Mouse (Mus musculus): ENCODE data around the gene Olfr985. TPM values are rescaled to one million over a fixed set of nuclear protein-coding genes. Genes with fewer than 3 reads are reported as not detected.

Olfr985 gene
- polyA plus RNA-seq, 1 experiment from 2014 or later, result not detected

DNA sequence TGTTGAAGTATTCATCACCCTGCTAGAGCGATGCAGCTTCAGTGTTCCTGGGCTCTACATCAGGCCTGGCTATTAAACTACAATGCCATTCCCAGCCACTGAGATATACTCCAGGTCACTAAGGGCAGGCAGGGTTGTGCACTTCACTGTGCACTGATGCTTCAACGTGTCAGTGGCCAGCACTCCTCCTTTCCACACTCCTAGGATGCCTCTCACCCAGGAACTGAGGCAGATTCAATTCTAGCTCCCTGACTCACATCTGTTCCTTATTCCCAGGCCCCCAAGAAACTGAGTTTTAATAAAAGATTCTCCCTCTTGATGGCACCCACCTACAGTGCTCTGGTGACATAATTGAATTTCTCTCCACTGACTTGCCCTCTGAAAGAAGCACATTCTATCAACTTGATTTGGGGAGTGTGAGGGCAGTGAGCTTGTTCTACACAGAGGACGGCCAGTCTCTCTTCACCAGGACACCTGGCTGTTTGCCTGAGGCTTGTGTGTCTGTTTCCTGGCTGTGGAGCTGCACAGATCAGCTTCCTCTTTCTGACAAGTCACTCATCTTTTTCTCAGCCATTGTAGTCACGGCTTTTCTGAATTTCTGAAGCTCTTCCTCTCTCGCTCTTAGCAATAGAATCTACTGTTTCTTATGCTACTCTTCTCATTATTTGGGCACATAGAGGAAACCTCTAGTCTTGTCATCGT lies 7.2 kb upstream of the Olfr985 start:
- no peaks in the 10 kb centered on the region for H3K36me3 ChIP-seq (replicated peaks; ENCODE audit: insufficient read depth, low read length)
- H3K4me2 ChIP-seq (ENCODE audit: low read depth, low read length), result no peak overlapping the region
- H3K9me3 ChIP-seq (ENCODE audit: low read length), result no peaks in the 10 kb centered on the region
- H3K4me1 ChIP-seq (ENCODE audit: insufficient read depth), result no peaks in the 10 kb centered on the region
- TF ChIP-seq EP300 (IDR thresholded peaks at IDR 0.05; ENCODE audit: low read depth) (no peak), CTCF (IDR thresholded peaks at IDR 0.05; ENCODE audit: low read depth) (no peak)
- DNase-seq (no peak), ATAC-seq (no peak)
- H3K4me3 ChIP-seq (ENCODE audit: low read depth, low read length), result no peak overlapping the region
- 55% methylated on average over 6 of the region's 6 CpGs for WGBS (ENCODE audit: insufficient replicate concordance)
- H3K27me3 ChIP-seq (ENCODE audit: insufficient read depth, low read length), result no peaks in the 10 kb centered on the region
- H3K9ac ChIP-seq (replicated peaks), result no peak overlapping the region
- H3K27ac ChIP-seq (ENCODE audit: low read depth), result no peak overlapping the region

DNA sequence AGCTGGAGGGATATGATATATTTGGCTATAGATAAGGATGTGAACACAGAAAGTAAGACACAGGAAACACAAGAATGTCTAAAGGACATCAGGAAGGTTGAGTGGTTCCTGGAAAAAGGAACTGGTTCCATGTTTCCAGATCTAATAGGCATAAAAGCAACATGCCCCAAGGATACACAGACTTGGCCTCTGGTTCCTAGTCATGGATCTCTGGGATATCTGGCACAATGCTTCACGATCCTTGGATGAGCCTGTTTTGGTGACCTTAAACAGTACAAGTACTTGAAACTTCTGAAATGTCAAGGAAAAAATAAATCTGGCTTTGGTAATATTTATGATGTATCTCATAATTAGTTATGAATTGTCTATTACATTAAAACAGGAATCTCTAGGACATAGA lies 572 bp upstream of the Olfr985 start:
- Histone ChIP-seq H3K27ac (ENCODE audit: low read depth) (no peak overlapping the region), H3K9ac (replicated peaks) (no peak overlapping the region), H3K27me3 (ENCODE audit: insufficient read depth, low read length) (no peaks in the 10 kb centered on the region), H3K9me3 (ENCODE audit: low read length) (no peaks in the 10 kb centered on the region), H3K4me3 (ENCODE audit: low read depth, low read length) (no peak overlapping the region), H3K36me3 (replicated peaks; ENCODE audit: insufficient read depth, low read length) (no peaks in the 10 kb centered on the region), H3K4me2 (ENCODE audit: low read depth, low read length) (no peak overlapping the region), H3K4me1 (ENCODE audit: insufficient read depth) (no peaks in the 10 kb centered on the region)
- ATAC-seq, result no peak
- TF ChIP-seq EP300 (IDR thresholded peaks at IDR 0.05; ENCODE audit: low read depth) (no peak), CTCF (IDR thresholded peaks at IDR 0.05; ENCODE audit: low read depth) (no peak)
- DNase-seq, result no peak
- 67% methylated on average over 1 of the region's 1 CpGs for WGBS (ENCODE audit: insufficient replicate concordance)

DNA sequence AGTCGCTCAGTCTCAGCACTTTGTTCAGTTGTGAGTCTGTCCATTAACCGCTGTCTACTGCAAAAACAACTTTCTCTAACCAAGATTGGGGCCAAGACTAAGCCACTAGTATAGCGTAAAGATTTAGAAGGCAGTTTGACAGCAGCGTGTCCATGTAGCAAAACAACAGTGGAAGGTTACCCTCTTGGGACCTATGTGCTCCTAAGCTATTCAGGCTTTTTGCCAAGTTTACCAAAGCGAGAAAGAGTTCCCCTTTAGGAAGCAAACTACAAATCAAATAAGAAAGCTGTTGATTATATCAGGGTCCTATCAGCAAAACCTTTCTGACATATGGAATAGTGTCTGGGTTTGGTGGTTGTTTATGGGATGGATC lies 12.7 kb downstream of the Olfr985 start:
- peak overlapping the region; percentile 27 for H3K4me2 ChIP-seq (ENCODE audit: low read depth, low read length)
- WGBS (ENCODE audit: insufficient replicate concordance), result 51% methylated on average over 5 of the region's 5 CpGs

DNA sequence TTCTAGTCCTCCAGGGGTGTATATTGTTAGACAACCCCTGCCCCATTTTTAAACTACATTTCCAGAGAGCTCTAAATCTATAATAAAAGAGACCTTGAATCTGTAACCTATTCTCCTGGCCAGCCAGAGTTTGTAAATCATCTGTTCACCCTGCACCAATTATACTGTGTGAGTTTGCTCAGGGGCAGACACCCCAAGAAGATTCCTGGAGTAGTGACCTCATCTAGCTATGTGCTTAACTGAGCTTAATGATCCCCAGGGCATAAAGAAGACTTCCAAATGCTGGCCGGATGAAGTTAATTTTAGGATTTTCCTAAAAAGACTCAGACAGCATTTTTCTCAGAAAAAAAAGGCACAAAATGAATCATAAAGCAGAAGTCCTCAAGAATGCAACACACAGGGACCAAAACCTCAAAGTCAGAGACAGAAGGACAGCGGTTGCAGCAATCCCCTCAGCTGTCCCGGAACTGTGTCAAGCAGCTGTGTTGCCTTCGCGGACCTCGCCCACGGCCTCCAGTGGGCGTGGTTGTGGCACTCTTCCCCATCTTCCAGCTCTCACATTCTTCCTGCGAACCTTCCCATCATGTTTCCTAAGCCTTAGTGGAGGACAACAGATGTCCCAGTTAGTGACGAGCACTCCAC lies 13.2 kb downstream of the Olfr985 start:
- no peaks in the 10 kb centered on the region for H3K9me3 ChIP-seq (ENCODE audit: low read length)
- H3K4me1 ChIP-seq (ENCODE audit: insufficient read depth), result no peaks in the 10 kb centered on the region
- TF ChIP-seq EP300 (IDR thresholded peaks at IDR 0.05; ENCODE audit: low read depth) (no peak), CTCF (IDR thresholded peaks at IDR 0.05; ENCODE audit: low read depth) (no peak)
- H3K9ac ChIP-seq (replicated peaks), result no peak overlapping the region
- H3K27ac ChIP-seq (ENCODE audit: low read depth), result no peak overlapping the region; the same call in 1 of the 2 replicates
- H3K36me3 ChIP-seq (replicated peaks; ENCODE audit: insufficient read depth, low read length), result no peaks in the 10 kb centered on the region
- peak; percentile 54 for ATAC-seq
- H3K4me2 ChIP-seq (ENCODE audit: low read depth, low read length), result peak overlapping the region; percentile 27
- H3K27me3 ChIP-seq (ENCODE audit: insufficient read depth, low read length), result no peaks in the 10 kb centered on the region
- WGBS (ENCODE audit: insufficient replicate concordance), result 30% methylated on average over 10 of the region's 10 CpGs
- DNase-seq, result peak; percentile 46
- H3K4me3 ChIP-seq (ENCODE audit: low read depth, low read length), result no peak overlapping the region

More for the DNA sequence above, 12.7 kb downstream of the Olfr985 start:
- H3K4me1 ChIP-seq (ENCODE audit: insufficient read depth), result no peaks in the 10 kb centered on the region
- ATAC-seq, result 0 out of 2 replicates have a peak, but pooled peaks have one; percentile 12
- H3K27ac ChIP-seq (ENCODE audit: low read depth), result no peak overlapping the region; the same call in 1 of the 2 replicates
- H3K36me3 ChIP-seq (replicated peaks; ENCODE audit: insufficient read depth, low read length), result no peaks in the 10 kb centered on the region
- no peak for DNase-seq
- H3K9ac ChIP-seq (replicated peaks), result no peak overlapping the region
- H3K27me3 ChIP-seq (ENCODE audit: insufficient read depth, low read length), result no peaks in the 10 kb centered on the region
- H3K9me3 ChIP-seq (ENCODE audit: low read length), result no peaks in the 10 kb centered on the region
- no peak for TF ChIP-seq EP300 (IDR thresholded peaks at IDR 0.05; ENCODE audit: low read depth)
- no peak for TF ChIP-seq CTCF (IDR thresholded peaks at IDR 0.05; ENCODE audit: low read depth)
- H3K4me3 ChIP-seq (ENCODE audit: low read depth, low read length), result no peak overlapping the region

DNA sequence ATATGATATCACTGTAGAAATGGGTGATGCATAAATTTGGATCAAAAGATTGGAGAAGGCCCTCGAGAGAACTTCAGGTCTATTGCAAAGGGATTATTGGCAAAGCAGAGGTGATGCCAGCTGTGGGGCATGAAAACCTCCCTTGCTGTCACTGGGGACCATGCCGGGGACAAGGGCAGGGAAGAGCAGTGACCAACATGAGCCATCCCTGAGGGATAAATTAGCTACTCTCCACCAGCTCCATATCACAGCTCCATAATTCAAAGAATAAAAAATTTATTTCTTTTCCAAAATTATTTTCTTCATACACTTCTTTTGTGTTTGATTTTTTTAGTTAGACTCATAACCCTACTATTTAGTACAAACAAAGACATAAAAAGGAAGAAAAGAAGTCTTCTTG lies 15.9 kb downstream of the Olfr985 start, which contains the start of gene Olfr984:
Gene Olfr984, minus strand, starts transcription at position 101 of the 400 bp plus-strand sequence.
- Histone ChIP-seq H3K9ac (replicated peaks) (no peak within 1 kb of the TSS), H3K4me3 (ENCODE audit: low read depth, low read length) (no peak within 1 kb of the TSS), H3K4me1 (ENCODE audit: insufficient read depth) (no peaks in the 10 kb centered on the region), H3K36me3 (replicated peaks; ENCODE audit: insufficient read depth, low read length) (no peaks in the 10 kb centered on the region), H3K27ac (ENCODE audit: low read depth) (no peak within 1 kb of the TSS), H3K27me3 (ENCODE audit: insufficient read depth, low read length) (no peaks in the 10 kb centered on the region), H3K9me3 (ENCODE audit: low read length) (no peaks in the 10 kb centered on the region), H3K4me2 (ENCODE audit: low read depth, low read length) (no peak within 1 kb of the TSS)
- 76% methylated on average over 2 of the region's 2 CpGs for WGBS (ENCODE audit: insufficient replicate concordance)
- TF ChIP-seq CTCF (IDR thresholded peaks at IDR 0.05; ENCODE audit: low read depth) (no peak), EP300 (IDR thresholded peaks at IDR 0.05; ENCODE audit: low read depth) (no peak)
- ATAC-seq (no peak), DNase-seq (no peak)

DNA sequence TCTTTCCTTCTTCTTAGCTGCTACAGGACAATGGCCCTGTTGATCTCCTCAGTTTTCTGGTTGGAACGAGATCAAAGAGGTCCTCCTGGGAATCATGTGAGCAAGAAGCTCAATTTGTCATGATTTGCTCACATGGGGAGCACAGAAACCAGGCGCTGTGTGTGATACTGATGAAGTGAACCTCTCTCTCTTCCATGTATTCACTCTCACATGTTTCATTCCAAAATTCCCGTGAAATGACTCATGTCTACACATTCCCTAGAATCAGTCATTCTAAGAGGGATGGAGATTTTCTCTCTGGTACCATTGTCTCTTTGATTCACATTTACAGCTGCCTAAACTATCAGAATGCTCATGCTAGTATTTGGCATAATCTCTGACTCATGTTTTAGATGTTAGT lies 35.2 kb downstream of the Olfr985 start:
- Histone ChIP-seq H3K27me3 (ENCODE audit: insufficient read depth, low read length) (no peaks in the 10 kb centered on the region), H3K36me3 (replicated peaks; ENCODE audit: insufficient read depth, low read length) (no peaks in the 10 kb centered on the region), H3K27ac (ENCODE audit: low read depth) (no peak overlapping the region), H3K9me3 (ENCODE audit: low read length) (no peaks in the 10 kb centered on the region), H3K4me2 (ENCODE audit: low read depth, low read length) (no peak overlapping the region), H3K4me1 (ENCODE audit: insufficient read depth) (no peaks in the 10 kb centered on the region), H3K4me3 (ENCODE audit: low read depth, low read length) (no peak overlapping the region), H3K9ac (replicated peaks) (no peak overlapping the region)
- no peak for ATAC-seq
- no peak for DNase-seq
- WGBS (ENCODE audit: insufficient replicate concordance), result 57% methylated on average over 3 of the region's 3 CpGs
- TF ChIP-seq EP300 (IDR thresholded peaks at IDR 0.05; ENCODE audit: low read depth) (no peak), CTCF (IDR thresholded peaks at IDR 0.05; ENCODE audit: low read depth) (no peak)
